Mouse (Mus musculus) stomach, adult 2 months (tissue): ENCODE results near the gene Dnajc22. TPM values are rescaled to one million over a fixed set of nuclear protein-coding genes. Genes with fewer than 3 reads are reported as not detected.

Experiments
- polyA plus RNA-seq: library from polyadenylated mRNA; depleted of rRNA; stranded (reverse); fragments of >200 nt; gene quantifications from 2 replicates; pipeline ENCODE4 v1.2.3, GENCODE M21; 2012; rRNA removed

Gene Dnajc22
- 10.4 and 10.8 TPM in 2 replicates for polyA plus RNA-seq

DNA sequence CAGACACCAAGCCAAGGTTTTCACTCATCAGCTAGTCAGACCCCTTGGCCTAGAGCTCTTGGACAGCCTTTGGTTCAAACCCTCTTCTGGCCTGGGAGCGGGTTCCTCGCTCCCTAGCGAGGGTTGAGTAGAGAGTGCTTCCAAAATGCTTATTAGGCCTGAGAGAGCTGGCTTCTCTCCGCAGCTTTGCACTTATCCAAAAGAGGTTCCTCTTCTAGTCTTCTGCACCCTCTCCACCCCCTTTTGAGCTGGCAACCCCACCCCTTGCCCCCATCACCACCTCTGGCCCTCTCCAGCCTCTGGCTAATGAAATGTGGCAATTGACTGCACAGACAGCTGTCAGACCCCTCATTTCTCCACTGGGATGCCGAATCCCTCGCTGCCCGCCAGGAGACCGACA is at the start of gene Dnajc22:
Gene Dnajc22 (plus strand): TSS at position 301 of the 400 bp plus-strand sequence.

DNA sequence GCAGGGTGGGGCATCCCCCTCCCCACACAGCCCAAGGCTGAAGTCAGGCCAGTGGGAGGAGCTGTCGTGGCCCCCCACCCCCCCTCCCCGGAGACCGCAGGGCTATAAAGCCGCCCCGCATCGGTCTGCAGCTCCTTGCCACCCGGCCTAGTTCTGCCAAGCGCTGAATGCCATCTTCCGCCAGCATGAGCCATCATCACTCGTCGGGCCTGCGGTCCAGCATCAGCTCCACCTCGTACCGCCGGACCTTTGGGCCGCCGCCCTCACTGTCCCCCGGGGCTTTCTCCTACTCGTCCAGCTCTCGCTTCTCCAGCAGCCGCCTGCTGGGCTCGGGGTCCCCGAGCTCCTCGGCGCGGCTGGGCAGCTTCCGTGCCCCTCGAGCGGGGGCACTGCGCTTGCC is 37.9 kb upstream of the Dnajc22 start, which contains the start of gene Prph:
Gene Prph (plus strand): TSS at position 135 of the 400 bp plus-strand sequence.

DNA sequence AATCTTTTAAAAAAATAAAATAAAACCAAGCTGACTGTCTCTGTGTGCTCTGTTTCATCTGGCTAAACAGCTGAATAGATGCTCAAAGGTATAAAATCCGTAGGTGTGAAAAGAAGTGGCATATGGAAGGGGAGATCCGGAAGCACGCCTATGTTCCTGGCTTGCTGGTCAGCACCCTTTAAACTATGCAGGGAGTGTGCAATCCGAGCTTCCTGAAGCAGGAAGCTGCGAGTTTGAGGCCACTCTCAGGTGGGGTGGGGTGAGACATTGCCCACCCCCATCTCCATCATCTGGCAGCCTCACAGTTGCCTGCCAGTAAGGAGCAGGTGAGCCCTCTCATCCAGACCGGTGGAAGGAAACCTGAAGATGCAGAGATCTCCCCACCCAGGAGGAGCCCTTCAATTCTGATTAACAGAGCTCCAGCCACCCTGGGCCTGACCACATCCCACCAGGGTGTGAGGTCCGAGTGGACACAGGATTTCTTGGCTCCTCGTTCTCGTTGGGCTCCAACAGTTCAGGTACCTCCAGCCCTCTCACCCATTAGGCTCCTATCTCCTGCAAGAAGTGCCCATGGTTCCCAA is 18.9 kb upstream of the Dnajc22 start, which contains the start of gene Troap:
Gene Troap (plus strand): TSS at position 557 of the 581 bp plus-strand sequence.

DNA sequence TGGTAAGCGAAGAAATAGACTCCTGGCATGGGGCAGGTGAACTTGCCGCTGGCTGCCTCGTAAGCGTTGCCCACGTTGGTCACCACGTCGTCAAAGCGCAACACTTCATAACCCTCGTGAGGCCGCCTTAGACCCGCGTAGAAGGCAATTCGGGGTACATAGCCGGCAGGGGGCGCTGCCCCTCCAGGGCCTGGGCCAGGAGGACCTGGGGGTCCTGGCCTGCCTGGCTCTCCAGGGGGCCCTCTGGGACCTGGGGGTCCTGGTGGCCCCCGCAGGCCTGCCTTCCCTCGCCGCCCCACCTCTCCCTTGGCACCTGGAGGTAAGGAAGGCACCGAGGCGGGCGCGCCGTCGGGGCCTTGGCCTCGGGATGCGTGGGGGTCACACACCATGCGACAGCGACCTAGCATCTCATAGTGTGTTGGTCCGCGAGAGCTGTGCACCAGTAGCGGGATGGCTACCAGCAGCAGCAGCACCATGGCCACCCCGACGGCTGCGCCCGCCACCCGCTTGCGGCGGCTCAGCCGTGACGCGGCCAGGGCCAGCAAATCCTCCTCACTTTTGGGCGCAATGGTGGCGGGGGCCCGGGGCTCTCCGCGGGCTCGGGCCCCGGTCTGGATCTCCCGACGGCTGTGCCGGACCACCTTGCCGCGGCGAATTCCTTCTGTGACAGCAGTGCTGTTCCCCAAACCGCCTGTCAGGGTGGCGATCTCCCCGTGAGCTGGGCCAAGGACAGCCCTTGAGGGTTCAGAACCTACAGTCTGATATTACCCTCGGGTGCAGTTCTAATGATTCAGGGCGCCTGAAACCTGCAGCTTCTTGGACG is 5.5 kb upstream of the Dnajc22 start, which contains the start of gene C1ql4:
Gene C1ql4 (minus strand): TSS at position 565 of the 823 bp plus-strand sequence.

DNA sequence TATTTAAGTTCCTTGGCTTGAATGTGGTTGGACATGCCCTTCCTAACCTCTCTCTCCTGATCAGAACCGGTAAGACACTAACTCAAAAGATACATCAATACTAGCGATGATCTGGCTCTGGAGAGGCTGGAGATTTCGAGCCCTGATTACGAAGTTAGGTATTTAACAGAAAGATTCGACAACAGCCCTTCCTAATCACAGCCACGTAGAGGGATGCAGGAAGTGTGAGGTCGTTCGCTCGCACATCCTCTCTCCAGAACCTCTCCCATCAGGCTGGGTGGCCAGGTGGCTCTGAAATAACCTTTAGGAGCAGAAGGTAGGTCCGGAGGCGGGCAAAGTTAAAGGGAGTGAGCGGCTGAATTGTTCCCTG is 32.7 kb downstream of the Dnajc22 start, which contains the start of gene Spats2:
Gene Spats2 (plus strand): TSS at position 206 of the 370 bp plus-strand sequence.

Other genes starting within 250 kb of the Dnajc22 start
- 8.0 and 11.3 TPM in 2 replicates for gene Kmt2d, start 222.0 kb upstream of the Dnajc22 start, polyA plus RNA-seq
- gene Rhebl1, start 198.6 kb upstream of the Dnajc22 start, polyA plus RNA-seq: 0.75 and 0.82 TPM in 2 replicates
- gene Dhh, start 194.6 kb upstream of the Dnajc22 start, polyA plus RNA-seq: 0.37 and 0.70 TPM in 2 replicates
- 20.0 and 33.4 TPM in 2 replicates for gene Lmbr1l, start 174.9 kb upstream of the Dnajc22 start, polyA plus RNA-seq
- gene Tuba1b, start 158.6 kb upstream of the Dnajc22 start, polyA plus RNA-seq: 349 and 354 TPM in 2 replicates
- 30.3 and 59.8 TPM in 2 replicates for gene Gm49450, start 139.6 kb upstream of the Dnajc22 start, polyA plus RNA-seq
- 130 and 134 TPM in 2 replicates for gene Tuba1a, start 139.5 kb upstream of the Dnajc22 start, polyA plus RNA-seq
- 186 and 201 TPM in 2 replicates for gene Tuba1c, start 63.3 kb upstream of the Dnajc22 start, polyA plus RNA-seq
- 4.5 and 8.5 TPM in 2 replicates for gene Prph, start 38.0 kb upstream of the Dnajc22 start, polyA plus RNA-seq
- gene Troap, start 18.6 kb upstream of the Dnajc22 start, polyA plus RNA-seq: 6.1 and 9.0 TPM in 2 replicates
- not detected in 2 replicates for gene C1ql4, start 5.4 kb upstream of the Dnajc22 start, polyA plus RNA-seq
- gene Spats2, start 32.7 kb downstream of the Dnajc22 start, polyA plus RNA-seq: 2.5 and 2.7 TPM in 2 replicates
- 0.48 and 0.66 TPM in 2 replicates for gene Kcnh3, start 131.7 kb downstream of the Dnajc22 start, polyA plus RNA-seq
- 33.4 and 34.9 TPM in 2 replicates for gene Mcrs1, start 158.8 kb downstream of the Dnajc22 start, polyA plus RNA-seq
- gene Prpf40b, start 201.9 kb downstream of the Dnajc22 start, polyA plus RNA-seq: 31.1 and 31.5 TPM in 2 replicates
- 0.08 TPM in 1 of 2 replicates, not detected in the other for gene Fam186b, start 202.7 kb downstream of the Dnajc22 start, polyA plus RNA-seq